Mouse (Mus musculus) heart, adult 2 months (tissue): Measurements from ENCODE around the gene Tuba1a.

Experiments used
- CTCF ChIP-seq: fragments of 200-600 bp; IDR thresholded peaks from 2 replicates; pipeline ENCODE4 v1.8.1; 2022; ENCODE audit warnings: antibody characterized with exemption, mild to moderate bottlenecking, moderate library complexity
- EP300 ChIP-seq: fragments of 200-500 bp; IDR thresholded peaks from 2 replicates; pipeline ENCODE4 v1.6.1; 2011; ENCODE audit warnings: low read depth, low read length, control low read depth; ENCODE audit not compliant: insufficient read depth

DNA sequence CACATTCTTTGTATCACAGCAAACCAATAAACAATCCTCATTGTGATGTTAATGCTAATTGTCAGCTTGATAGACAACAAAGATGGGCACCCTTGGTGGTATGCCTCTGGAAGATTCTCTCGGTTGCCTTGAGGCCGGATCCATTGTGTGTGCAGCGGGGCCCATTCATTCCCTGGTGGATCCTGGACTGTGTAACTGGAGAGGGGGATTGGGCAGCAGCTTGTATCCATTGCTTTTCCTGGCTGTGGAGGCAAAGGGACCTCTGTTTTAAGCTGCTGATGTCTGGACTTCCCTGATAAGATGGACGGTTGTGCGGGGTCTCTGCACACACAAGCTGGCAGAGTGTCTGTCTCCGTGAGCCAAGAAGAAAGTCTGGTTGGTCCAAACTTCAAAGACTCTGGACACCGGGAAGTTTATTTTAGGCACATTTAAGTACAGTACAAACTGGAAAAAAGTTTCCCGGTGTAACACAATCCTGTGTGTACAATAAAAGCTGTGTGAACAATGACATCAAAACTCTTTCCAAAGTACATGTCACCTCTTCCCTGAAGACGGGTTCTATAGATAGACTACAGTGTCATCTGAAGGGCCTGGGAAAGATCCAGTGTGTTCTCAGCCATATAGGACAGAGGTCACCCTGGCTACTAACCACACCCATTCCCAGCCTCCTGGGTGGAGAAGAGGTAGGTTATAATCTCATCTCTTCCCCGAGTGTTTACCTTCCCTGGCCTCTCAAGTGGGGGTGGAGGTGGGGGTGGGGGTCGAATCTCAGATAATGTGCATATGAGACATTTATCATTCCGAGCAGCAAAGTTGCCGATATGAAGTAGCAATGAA lies 44.7 kb upstream of the Tuba1a start:
- no peak for TF ChIP-seq CTCF
- no peak for TF ChIP-seq EP300
